ENCODE assay signal across 19 mouse cellular contexts in the genomic region with DNA sequence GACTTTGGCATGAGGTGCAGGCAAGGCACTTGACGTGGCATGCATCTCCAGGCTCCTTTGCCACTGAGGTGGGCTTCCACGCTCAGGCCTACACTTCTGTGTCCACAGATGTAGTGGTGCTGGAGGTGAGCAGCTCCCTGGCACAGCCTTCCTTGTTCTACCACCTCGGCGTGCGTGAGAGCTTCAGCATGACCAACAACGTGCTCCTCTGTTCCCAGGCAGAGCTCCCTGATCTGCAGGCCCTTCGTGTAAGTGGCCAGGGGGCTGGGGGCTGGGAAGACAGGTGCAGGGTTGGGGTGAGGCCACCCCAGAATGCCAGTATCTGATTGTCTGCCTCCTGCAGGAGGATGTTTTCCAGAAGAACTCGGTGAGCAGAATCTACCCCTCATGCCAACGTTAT. TPM values are rescaled to one million over a fixed set of nuclear protein-coding genes. Genes with fewer than 3 reads are reported as not detected.
A peak's percentile ranks its signal among the peaks of the same experiment; 100 is the strongest.
DNase-seq lines count a peak whose midpoint lies in the region; ATAC-seq and TF ChIP-seq lines count a peak whose summit lies in the region.
"Had no signal": no experiment of that assay in that cellular context is flagged by ENCODE, and none has a peak within 500 bp of the region (broad histone marks: within the 10 kb centered on the region; RNA-seq: fewer than 3 reads in every experiment).

No protein-coding gene starts in this region.

- H3K4me1 ChIP-seq in liver, embryonic 12.5 days: peaks cover 89% of the 10 kb centered on the region
- peaks cover 86% of the 10 kb centered on the region for H3K4me1 ChIP-seq in megakaryocyte, embryonic 14.5 days

- no peak for ATAC-seq in liver, embryonic 12.5 days
- ATAC-seq in megakaryocyte, adult 5-6 weeks (ENCODE audit: poor library complexity, severe bottlenecking): no peak
- ATAC-seq: forebrain, embryonic 14.5 days had no signal

- H3K36me3 ChIP-seq in liver, embryonic 12.5 days: no peaks in the 10 kb centered on the region
- H3K36me3 ChIP-seq in megakaryocyte, embryonic 14.5 days (replicated peaks; ENCODE audit: low read length): no peaks in the 10 kb centered on the region
- H3K36me3 ChIP-seq: embryonic facial prominence, embryonic 15.5 days; forebrain, embryonic 10.5 days; heart, embryonic 10.5 days; hindbrain, embryonic 15.5 days had no signal

- H3K9ac ChIP-seq in liver, embryonic 12.5 days: no peak overlapping the region
- H3K9ac ChIP-seq: embryonic facial prominence, embryonic 15.5 days; hindbrain, embryonic 15.5 days had no signal

- intact Hi-C loops in gastrocnemius, adult 2 months (cut with DNase I): no loop called here

- H3K27ac ChIP-seq in gastrocnemius, adult 2 months: peak overlapping the region; percentile 99
- H3K27ac ChIP-seq in liver, embryonic 12.5 days: peak overlapping the region; percentile 89; the same call in 1 of the 2 replicates
- H3K27ac ChIP-seq: embryonic facial prominence, embryonic 15.5 days; forebrain, embryonic 10.5 days; hindbrain, embryonic 15.5 days had no signal

- no peaks in the 10 kb centered on the region for H3K9me3 ChIP-seq in liver, embryonic 12.5 days (replicated peaks)
- H3K9me3 ChIP-seq in megakaryocyte, embryonic 14.5 days: no peaks in the 10 kb centered on the region
- H3K9me3 ChIP-seq: embryonic facial prominence, embryonic 15.5 days; forebrain, embryonic 10.5 days; heart, embryonic 10.5 days; hindbrain, embryonic 15.5 days had no signal

- H3K27me3 ChIP-seq in liver, embryonic 12.5 days (replicated peaks): peaks cover 47% of the 10 kb centered on the region
- peaks cover 62% of the 10 kb centered on the region for H3K27me3 ChIP-seq in megakaryocyte, embryonic 14.5 days (replicated peaks)

- DNase-seq in gastrocnemius, adult 2 months: no peak
- DNase-seq in gastrocnemius, adult 18-20 months (ENCODE audit: low spot score): no peak
- DNase-seq in liver: no peak
- DNase-seq in thymus, postnatal 4 days: no peak
- DNase-seq: adrenal gland, adult 2 months; adrenal gland, postnatal 25 days; B cell, adult 2 months; cerebellum, adult 18-20 months; cerebellum, postnatal 10 days; gastrocnemius, postnatal 14 days had no signal

- 75% methylated on average over 9 of the region's 9 CpGs for WGBS in liver, embryonic 12.5 days (ENCODE audit: insufficient replicate concordance)

- H3K4me2 ChIP-seq in liver, embryonic 12.5 days: no peak overlapping the region

- TF ChIP-seq CTCF in gastrocnemius, adult 2 months (IDR thresholded peaks at IDR 0.05): no peak

- peak overlapping the region; percentile 70 for H3K4me3 ChIP-seq in gastrocnemius, adult 2 months
- no peak overlapping the region for H3K4me3 ChIP-seq in liver, embryonic 12.5 days
- H3K4me3 ChIP-seq in megakaryocyte, embryonic 14.5 days (replicated peaks): peak overlapping the region; percentile 33

RNA-seq across cellular contexts. Expression of gene Map3k6, which starts 2.1 kb away (rescaled TPM):
- 10 to 100 TPM; 10.5 to 15.0 TPM for total RNA-seq in gastrocnemius, adult 2 months (2021)
- total RNA-seq in gastrocnemius, adult 18-20 months (2021): 10 to 100 TPM in 1 of 2 experiments, 1 to 10 TPM in 1; 8.8 to 11.4 TPM
- polyA plus RNA-seq in liver, embryonic 12.5 days (2016; fragmentation: Nextera tagmentation; extraction: Ambion mirVana): 2.8 and 3.6 TPM in 2 replicates
- 4.1 and 11.6 TPM in 2 replicates for polyA plus RNA-seq in megakaryocyte, embryonic 14.5 days (2012; ENCODE audit: insufficient read depth, low replicate concordance)
- total RNA-seq in megakaryocyte, adult 5-6 weeks (2015): 10.2 and 11.7 TPM in 2 replicates
- 9.1 and 13.4 TPM in 2 replicates for total RNA-seq in megakaryocyte, adult 5-6 weeks (2017)

RNA-seq across cellular contexts. Expression of gene Sytl1, which starts 20.2 kb away (rescaled TPM):
- total RNA-seq in gastrocnemius, adult 2 months (2021): not detected
- under 1 TPM; 0.12 to 0.14 TPM for total RNA-seq in gastrocnemius, adult 18-20 months (2021)
- 0.37 and 0.46 TPM in 2 replicates for polyA plus RNA-seq in liver, embryonic 12.5 days (2016; fragmentation: Nextera tagmentation; extraction: Ambion mirVana)
- 6.0 TPM in 1 of 2 replicates, not detected in the other for polyA plus RNA-seq in megakaryocyte, embryonic 14.5 days (2012; ENCODE audit: insufficient read depth, low replicate concordance)
- total RNA-seq in megakaryocyte, adult 5-6 weeks (2015): 1.9 and 2.5 TPM in 2 replicates
- total RNA-seq in megakaryocyte, adult 5-6 weeks (2017): 2.1 and 3.7 TPM in 2 replicates

RNA-seq across cellular contexts. Expression of gene Gpr3, which starts 30.4 kb away (rescaled TPM):
- not detected for total RNA-seq in gastrocnemius, adult 2 months (2021)
- total RNA-seq in gastrocnemius, adult 18-20 months (2021): not detected
- polyA plus RNA-seq in liver, embryonic 12.5 days (2016; fragmentation: Nextera tagmentation; extraction: Ambion mirVana): not detected in 2 replicates
- not detected in 2 replicates for polyA plus RNA-seq in megakaryocyte, embryonic 14.5 days (2012; ENCODE audit: insufficient read depth, low replicate concordance)
- total RNA-seq in megakaryocyte, adult 5-6 weeks (2015): 0.21 TPM in 1 of 2 replicates, not detected in the other
- total RNA-seq in megakaryocyte, adult 5-6 weeks (2017): not detected in 2 replicates
- total RNA-seq: adrenal gland, postnatal 25 days; gastrocnemius, postnatal 14 days had no signal
- polyA plus RNA-seq: erythroblast, embryonic 14.5 days had no signal

RNA-seq across cellular contexts. Expression of gene Cd164l2, which starts 30.8 kb away (rescaled TPM):
- total RNA-seq in gastrocnemius, adult 2 months (2021): under 1 TPM in 1 of 2 experiments, not detected in 1; 0.26 TPM
- not detected for total RNA-seq in gastrocnemius, adult 18-20 months (2021)
- polyA plus RNA-seq in liver, embryonic 12.5 days (2016; fragmentation: Nextera tagmentation; extraction: Ambion mirVana): 0.12 and 0.26 TPM in 2 replicates
- polyA plus RNA-seq in megakaryocyte, embryonic 14.5 days (2012; ENCODE audit: insufficient read depth, low replicate concordance): 1.7 and 2.5 TPM in 2 replicates
- total RNA-seq in megakaryocyte, adult 5-6 weeks (2015): not detected in 2 replicates
- not detected in 2 replicates for total RNA-seq in megakaryocyte, adult 5-6 weeks (2017)
- total RNA-seq: gastrocnemius, postnatal 14 days had no signal
- polyA plus RNA-seq: erythroblast, embryonic 14.5 days had no signal

RNA-seq across cellular contexts. Expression of gene Tmem222, which starts 34.9 kb away (rescaled TPM):
- total RNA-seq in gastrocnemius, adult 2 months (2021): 10 to 100 TPM; 21.6 to 25.7 TPM
- total RNA-seq in gastrocnemius, adult 18-20 months (2021): 10 to 100 TPM; 26.8 to 26.9 TPM
- 47.6 and 48.4 TPM in 2 replicates for polyA plus RNA-seq in liver, embryonic 12.5 days (2016; fragmentation: Nextera tagmentation; extraction: Ambion mirVana)
- 5.8 and 12.2 TPM in 2 replicates for polyA plus RNA-seq in megakaryocyte, embryonic 14.5 days (2012; ENCODE audit: insufficient read depth, low replicate concordance)
- 34.2 and 38.5 TPM in 2 replicates for total RNA-seq in megakaryocyte, adult 5-6 weeks (2015)
- total RNA-seq in megakaryocyte, adult 5-6 weeks (2017): 13.3 and 15.0 TPM in 2 replicates
